Mouse (Mus musculus) heart, adult 9 months (tissue): ENCODE measurements at regions not wholly inside any gene's neighbourhood (a gene's known extent, or its start where the extent isn't known, plus 50 kb on each side); places are given as distances from the start of the nearest gene placed in this dataset.

Source experiments
- DNase-seq, 2 experiments: peaks; one replicate each; pipeline ENCODE4 v3.0.0; 2022; ENCODE audit warnings: low spot score in 2 of 2

GRCm38 (mm10) chr3:35318348-35318747 lies 435.6 kb upstream of the Atp11b start:
- DNase-seq: no peak

GRCm38 (mm10) chr3:35320844-35321393 lies 433.0 kb upstream of the Atp11b start:
- DNase-seq: peak in 1 of 2 experiments; percentile 4

GRCm38 (mm10) chr3:35321991-35322390 lies 431.9 kb upstream of the Atp11b start:
- DNase-seq: no peak

GRCm38 (mm10) chr3:35322899-35323298 lies 431.0 kb upstream of the Atp11b start:
- DNase-seq: no peak

- peak in 1 of 2 experiments; percentile 10 for DNase-seq
Measured at GRCm38 (mm10) chr3:35323450-35324077, 430.3 kb upstream of the Atp11b start.

- DNase-seq: no peak
Measured at GRCm38 (mm10) chr3:35324186-35324585, 429.7 kb upstream of the Atp11b start.

- no peak for DNase-seq
Measured at GRCm38 (mm10) chr3:35332534-35333272, 421.2 kb upstream of the Atp11b start.

- DNase-seq: no peak
Measured at GRCm38 (mm10) chr3:35334017-35334416, 419.9 kb upstream of the Atp11b start.

- DNase-seq: no peak
Measured at GRCm38 (mm10) chr3:35334546-35334945, 419.4 kb upstream of the Atp11b start.

GRCm38 (mm10) chr3:35335837-35336236 lies 418.1 kb upstream of the Atp11b start:
- no peak for DNase-seq

GRCm38 (mm10) chr3:35340525-35340924 lies 413.4 kb upstream of the Atp11b start:
- no peak for DNase-seq

GRCm38 (mm10) chr3:35340935-35341800 lies 412.7 kb upstream of the Atp11b start:
- DNase-seq: no peak

GRCm38 (mm10) chr3:35341840-35342239 lies 412.1 kb upstream of the Atp11b start:
- no peak for DNase-seq

- no peak for DNase-seq
Measured at GRCm38 (mm10) chr3:35342584-35342983, 411.3 kb upstream of the Atp11b start.

- no peak for DNase-seq
Measured at GRCm38 (mm10) chr3:35343936-35344335, 410.0 kb upstream of the Atp11b start.

GRCm38 (mm10) chr3:35349114-35349513 lies 404.8 kb upstream of the Atp11b start:
- no peak for DNase-seq

- no peak for DNase-seq
Measured at GRCm38 (mm10) chr3:35353442-35353841, 400.5 kb upstream of the Atp11b start.

- no peak for DNase-seq
Measured at GRCm38 (mm10) chr3:35353920-35354319, 400.0 kb upstream of the Atp11b start.

GRCm38 (mm10) chr3:35354356-35354755 lies 399.6 kb upstream of the Atp11b start:
- DNase-seq: no peak

GRCm38 (mm10) chr3:35357111-35357510 lies 396.8 kb upstream of the Atp11b start:
- DNase-seq: no peak

- no peak for DNase-seq
Measured at GRCm38 (mm10) chr3:35358541-35358940, 395.4 kb upstream of the Atp11b start.

- no peak for DNase-seq
Measured at GRCm38 (mm10) chr3:35359288-35359687, 394.6 kb upstream of the Atp11b start.
